Mouse (Mus musculus) right cerebral cortex, postnatal 36 days (tissue): ENCODE measurements at regions not wholly inside any gene's neighbourhood (a gene's known extent, or its start where the extent isn't known, plus 50 kb on each side); places are given as distances from the start of the nearest gene placed in this dataset.

Experiments used
- DNase-seq, 2 experiments: peaks; one replicate each; pipeline ENCODE4 v3.0.0; 2022; ENCODE audit warnings: low spot score in 2 of 2, mixed read lengths in 1 of 2

GRCm38 (mm10) chr12:32727539-32727938 is 91.8 kb upstream of the Nampt start:
- no peak for DNase-seq

- DNase-seq = peak; percentile 36 to 38
Measured at GRCm38 (mm10) chr12:32728425-32728824, 90.9 kb upstream of the Nampt start.

- no peak for DNase-seq
Measured at GRCm38 (mm10) chr12:32735224-32735623, 84.1 kb upstream of the Nampt start.

- DNase-seq = no peak
Measured at GRCm38 (mm10) chr12:32741465-32741864, 77.9 kb upstream of the Nampt start.

- DNase-seq = peak; percentile 13 to 18
Measured at GRCm38 (mm10) chr12:32757441-32758119, 61.8 kb upstream of the Nampt start.

- DNase-seq = no peak
Measured at GRCm38 (mm10) chr12:32758150-32758549, 61.2 kb upstream of the Nampt start.

GRCm38 (mm10) chr12:32760627-32761026 is 58.7 kb upstream of the Nampt start:
- no peak for DNase-seq

GRCm38 (mm10) chr12:32761055-32761454 is 58.3 kb upstream of the Nampt start:
- no peak for DNase-seq

GRCm38 (mm10) chr12:32764271-32764670 is 55.1 kb upstream of the Nampt start:
- no peak for DNase-seq

GRCm38 (mm10) chr12:32764747-32765146 is 54.6 kb upstream of the Nampt start:
- DNase-seq = no peak

- DNase-seq = no peak
Measured at GRCm38 (mm10) chr12:32765861-32766260, 53.5 kb upstream of the Nampt start.

GRCm38 (mm10) chr12:32766575-32766974 is 52.8 kb upstream of the Nampt start:
- no peak for DNase-seq

GRCm38 (mm10) chr12:32767206-32768081 is 51.9 kb upstream of the Nampt start:
- no peak for DNase-seq

GRCm38 (mm10) chr12:32768082-32768743 is 51.1 kb upstream of the Nampt start:
- no peak for DNase-seq

GRCm38 (mm10) chr12:32768744-32769535 is 50.4 kb upstream of the Nampt start:
- no peak for DNase-seq
